Mouse (Mus musculus) forebrain, embryonic 10.5 days (tissue): Measurements from ENCODE around the gene Mybbp1a. TPM values are rescaled to one million over a fixed set of nuclear protein-coding genes. Genes with fewer than 3 reads are reported as not detected.
"Not testable (repeated sequence)": the region's sequence is repeated elsewhere in the genome, so short reads cannot be mapped to it uniquely, and the experiment has no call there.

Experiments
- DNase-seq: peaks from one replicate; pipeline ENCODE4 v3.0.0-alpha.2; 2017; ENCODE audit warnings: low spot score; ENCODE audit errors: extremely low spot score
- H3K27ac ChIP-seq: fragments of 300-500 bp; sonication (generic); 2 replicates; pipeline ENCODE4 v1.5.1; 2016; ENCODE audit warnings: mild to moderate bottlenecking
- H3K27me3 ChIP-seq: fragments of 300-500 bp; sonication (generic); 2 replicates; pipeline ENCODE4 v1.6.1; 2016; ENCODE audit warnings: mild to moderate bottlenecking; ENCODE audit not compliant: poor library complexity, severe bottlenecking
- H3K36me3 ChIP-seq: fragments of 300-500 bp; sonication (generic); replicated peaks from 2 replicates; pipeline ENCODE4 v1.6.1; 2016; ENCODE audit warnings: mild to moderate bottlenecking, moderate library complexity
- H3K4me1 ChIP-seq: fragments of 300-500 bp; sonication (generic); 2 replicates; pipeline ENCODE4 v1.6.1; 2016
- H3K4me3 ChIP-seq: fragments of 300-500 bp; sonication (generic); 2 replicates; pipeline ENCODE4 v1.5.1; 2016; ENCODE audit warnings: mild to moderate bottlenecking, moderate library complexity
- H3K9me3 ChIP-seq: fragments of 300-500 bp; sonication (generic); 2 replicates; pipeline ENCODE4 v1.6.1; 2016; ENCODE audit warnings: mild to moderate bottlenecking, moderate library complexity
- WGBS: fragments of 180-500 bp; shearing (Covaris S2); methylation state at CpG from one replicate; pipeline ENCODE4 v1.1.7; 2016; 5-methylcytosine and 5-hydroxymethylcytosine counted together
- polyA plus RNA-seq: library from polyadenylated mRNA; unstranded; fragments of >200 nt; fragmentation: Nextera tagmentation; extraction: Ambion mirVana; gene quantifications from 2 replicates; pipeline ENCODE4 v1.2.1, GENCODE M21; 2016

The Mybbp1a gene
- polyA plus RNA-seq, 1 experiment from 2014 or later, result 248 TPM

DNA sequence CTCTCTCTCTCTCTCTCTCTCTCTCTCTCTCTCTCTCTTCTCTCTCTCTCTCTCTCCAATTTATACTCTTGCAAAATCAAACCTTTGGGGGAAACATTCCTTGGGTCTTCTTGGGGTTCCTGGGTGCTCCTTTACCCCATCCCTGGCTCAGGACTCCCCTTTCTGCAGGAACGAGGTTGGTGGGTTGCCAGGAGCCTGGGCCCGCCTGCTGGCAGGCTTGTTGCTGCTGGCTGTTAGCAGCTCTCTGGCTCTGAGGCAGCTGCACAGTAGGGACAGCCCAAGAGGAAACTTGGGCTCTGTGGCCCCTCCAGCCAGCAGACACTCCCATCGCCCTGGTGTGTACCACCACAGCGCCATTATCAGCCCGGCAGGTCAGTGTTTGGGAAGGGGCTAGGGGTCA is 4.9 kb upstream of the Mybbp1a start:
- Histone ChIP-seq H3K4me1 (peaks cover 20% of the 10 kb centered on the region), H3K9me3 (no peaks in the 10 kb centered on the region), H3K27ac (no peak overlapping the region), H3K36me3 (no peaks in the 10 kb centered on the region), H3K4me3 (no peak overlapping the region), H3K27me3 (no peaks in the 10 kb centered on the region)
- 81% methylated on average over 5 of the region's 5 CpGs for WGBS
- DNase-seq, result no peak

DNA sequence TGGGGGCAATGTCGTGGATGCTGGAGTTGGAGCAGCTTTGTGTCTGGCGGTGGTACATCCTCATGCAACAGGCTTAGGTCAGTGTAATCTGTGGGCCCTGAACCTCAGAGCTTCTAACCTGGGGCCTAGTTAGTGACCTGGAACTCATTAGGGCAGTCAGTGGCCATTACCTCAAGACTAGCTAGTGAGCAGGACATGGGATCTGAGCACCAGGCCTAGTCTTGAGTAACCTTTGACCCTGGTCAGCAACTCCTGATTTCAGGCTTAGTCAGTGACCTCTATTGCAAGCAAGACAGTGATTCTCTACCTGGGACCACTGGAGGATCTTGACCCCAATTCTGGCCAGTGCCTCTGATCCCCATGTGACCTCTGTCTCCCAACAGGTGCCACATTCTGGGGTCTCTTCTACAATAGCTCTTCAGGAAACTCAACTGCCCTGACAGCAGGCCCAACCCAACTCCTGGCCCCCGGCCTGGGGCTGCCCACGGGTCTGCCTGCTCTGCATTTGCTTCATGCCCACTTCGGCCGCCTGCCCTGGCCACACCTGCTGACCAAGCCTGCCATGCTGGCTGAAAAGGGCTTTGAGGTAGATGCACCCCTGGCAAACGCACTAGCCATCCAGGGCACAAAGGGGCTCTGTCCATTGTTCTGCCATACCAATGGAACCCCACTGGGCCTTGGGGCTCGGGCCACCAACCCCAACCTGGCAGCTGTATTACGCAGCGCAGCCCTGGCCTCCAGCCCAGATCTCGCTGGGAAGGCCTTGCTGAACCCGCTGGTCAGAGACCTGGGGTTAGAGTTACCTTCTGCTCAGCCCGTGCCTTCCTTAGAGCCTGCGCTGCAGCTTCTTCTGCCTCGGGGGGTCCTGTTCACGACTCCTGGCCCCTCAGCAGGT is 4.2 kb upstream of the Mybbp1a start:
- no peak for DNase-seq
- Histone ChIP-seq H3K27me3 (no peaks in the 10 kb centered on the region), H3K4me3 (no peak overlapping the region), H3K27ac (peak overlapping the region; percentile 12; the same call in 1 of the 2 replicates), H3K36me3 (peaks cover under 1% of the 10 kb centered on the region), H3K9me3 (no peaks in the 10 kb centered on the region), H3K4me1 (peaks cover 24% of the 10 kb centered on the region)
- WGBS, result 82% methylated on average over 16 of the region's 16 CpGs

DNA sequence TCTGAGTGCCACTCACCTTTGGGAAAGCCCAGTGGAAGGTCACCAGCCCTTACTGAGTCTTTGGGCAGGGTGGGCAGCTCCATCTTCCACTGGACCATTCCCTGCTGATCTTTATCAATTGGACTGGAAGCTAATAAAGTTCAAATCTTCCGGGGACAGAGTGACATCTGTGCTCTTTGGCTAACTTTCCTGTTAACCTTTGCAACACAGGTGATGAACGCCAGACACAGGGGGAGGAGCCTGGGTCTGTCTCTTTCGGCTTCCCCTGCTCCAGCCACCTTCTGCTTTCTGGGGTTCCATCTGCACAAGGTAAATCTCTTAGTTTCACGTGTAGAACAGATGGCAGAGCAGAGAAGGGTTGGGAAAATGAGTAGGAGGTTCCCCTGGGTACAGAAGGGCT is 2.7 kb upstream of the Mybbp1a start:
- no peak for DNase-seq
- Histone ChIP-seq H3K9me3 (no peaks in the 10 kb centered on the region), H3K4me3 (no peak overlapping the region), H3K36me3 (peaks cover 15% of the 10 kb centered on the region), H3K27ac (no peak overlapping the region), H3K4me1 (peaks cover 35% of the 10 kb centered on the region), H3K27me3 (no peaks in the 10 kb centered on the region)
- 82% methylated on average over 4 of the region's 4 CpGs for WGBS

DNA sequence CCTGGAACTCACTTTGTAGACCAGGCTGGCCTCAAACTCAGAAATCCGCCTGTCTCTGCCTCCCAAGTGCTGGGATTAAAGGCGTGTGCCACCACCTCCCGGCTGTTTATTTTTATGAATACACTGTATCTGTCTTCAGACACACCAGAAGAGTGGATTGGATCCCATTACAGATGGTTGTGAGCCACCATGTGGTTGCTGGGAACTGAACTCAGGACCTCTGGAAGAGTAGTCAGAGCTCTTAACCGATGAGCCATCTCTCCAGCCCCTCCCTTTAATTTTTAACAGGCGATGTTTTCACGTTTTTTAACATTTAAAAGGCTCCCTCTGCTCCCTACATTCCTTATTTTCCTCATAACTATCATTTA is 574 bp upstream of the Mybbp1a start:
- H3K4me1 ChIP-seq, result peaks cover 28% of the 10 kb centered on the region
- H3K27me3 ChIP-seq, H3K9me3 ChIP-seq, DNase-seq: not testable (repeated sequence)
- H3K36me3 ChIP-seq, result peaks cover 36% of the 10 kb centered on the region
- H3K27ac ChIP-seq, result peak overlapping the region; percentile 94
- peak overlapping the region; percentile 96 for H3K4me3 ChIP-seq
- 47% methylated on average over 6 of the region's 6 CpGs for WGBS

GRCm38 (mm10) chr11:72446311-72447105 is 5.4 kb downstream of the Mybbp1a start:
- WGBS, result 91% methylated on average over 6 of the region's 6 CpGs
- peak; percentile 46 for DNase-seq
- Histone ChIP-seq H3K27me3 (no peaks in the 10 kb centered on the region), H3K4me1 (peaks cover 15% of the 10 kb centered on the region), H3K4me3 (no peak overlapping the region), H3K36me3 (peaks cover 96% of the 10 kb centered on the region), H3K9me3 (no peaks in the 10 kb centered on the region), H3K27ac (no peak overlapping the region)

DNA sequence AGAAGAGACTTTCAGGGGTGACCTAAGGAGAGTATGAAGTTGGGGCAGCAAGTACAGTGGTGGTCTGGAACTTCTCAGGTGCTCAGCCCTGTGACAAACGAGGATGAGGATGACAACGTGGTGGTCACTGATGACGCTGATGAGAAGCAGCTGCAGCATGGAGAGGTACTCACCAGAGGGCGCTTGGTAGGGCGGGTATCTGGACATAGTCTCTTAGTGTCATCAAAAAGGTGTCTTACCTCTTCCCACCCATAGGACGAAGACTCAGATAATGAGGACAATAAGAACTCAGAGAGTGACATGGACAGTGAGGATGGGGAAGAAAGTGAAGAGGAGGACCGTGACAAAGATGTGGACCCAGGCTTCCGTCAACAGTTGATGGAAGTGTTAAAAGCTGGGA is 6.3 kb downstream of the Mybbp1a start:
- H3K4me3 ChIP-seq, result no peak overlapping the region
- H3K27ac ChIP-seq, result no peak overlapping the region
- H3K4me1 ChIP-seq, result peaks cover 6% of the 10 kb centered on the region
- 89% methylated on average over 8 of the region's 8 CpGs for WGBS
- no peaks in the 10 kb centered on the region for H3K27me3 ChIP-seq
- H3K9me3 ChIP-seq, result no peaks in the 10 kb centered on the region
- no peak for DNase-seq
- peaks cover 100% of the 10 kb centered on the region for H3K36me3 ChIP-seq

DNA sequence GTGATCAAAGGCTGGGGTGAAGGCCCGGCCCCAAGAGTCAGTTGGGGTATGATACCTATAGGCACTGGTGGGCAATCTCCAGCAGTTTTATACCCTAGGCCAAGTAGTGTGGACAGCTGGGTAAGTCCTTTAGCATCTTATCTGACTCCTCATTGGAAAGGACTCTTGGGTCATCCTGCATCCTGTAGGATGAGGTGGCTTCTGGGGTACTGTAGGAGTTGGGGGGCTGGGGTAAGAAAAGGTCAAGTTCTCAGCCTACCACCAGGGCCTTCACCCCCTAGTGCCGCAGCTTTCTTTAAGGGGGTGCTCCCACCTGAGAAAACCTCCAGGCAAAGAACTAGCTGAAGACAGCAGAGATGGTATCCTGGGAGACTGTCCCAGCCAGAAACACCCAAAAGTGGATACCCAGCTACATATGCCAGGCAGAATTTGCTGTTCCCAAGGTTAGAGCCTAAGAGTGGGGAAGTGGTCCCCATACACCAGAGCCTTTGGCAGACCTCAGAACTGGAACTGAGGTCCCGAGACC is 11.0 kb downstream of the Mybbp1a start:
- no peak overlapping the region for H3K4me3 ChIP-seq
- no peak for DNase-seq
- WGBS, result 89% methylated on average over 3 of the region's 3 CpGs
- H3K4me1 ChIP-seq, result peaks cover 18% of the 10 kb centered on the region
- no peaks in the 10 kb centered on the region for H3K9me3 ChIP-seq
- no peak overlapping the region for H3K27ac ChIP-seq
- peaks cover 63% of the 10 kb centered on the region for H3K36me3 ChIP-seq
- H3K27me3 ChIP-seq, result no peaks in the 10 kb centered on the region

DNA sequence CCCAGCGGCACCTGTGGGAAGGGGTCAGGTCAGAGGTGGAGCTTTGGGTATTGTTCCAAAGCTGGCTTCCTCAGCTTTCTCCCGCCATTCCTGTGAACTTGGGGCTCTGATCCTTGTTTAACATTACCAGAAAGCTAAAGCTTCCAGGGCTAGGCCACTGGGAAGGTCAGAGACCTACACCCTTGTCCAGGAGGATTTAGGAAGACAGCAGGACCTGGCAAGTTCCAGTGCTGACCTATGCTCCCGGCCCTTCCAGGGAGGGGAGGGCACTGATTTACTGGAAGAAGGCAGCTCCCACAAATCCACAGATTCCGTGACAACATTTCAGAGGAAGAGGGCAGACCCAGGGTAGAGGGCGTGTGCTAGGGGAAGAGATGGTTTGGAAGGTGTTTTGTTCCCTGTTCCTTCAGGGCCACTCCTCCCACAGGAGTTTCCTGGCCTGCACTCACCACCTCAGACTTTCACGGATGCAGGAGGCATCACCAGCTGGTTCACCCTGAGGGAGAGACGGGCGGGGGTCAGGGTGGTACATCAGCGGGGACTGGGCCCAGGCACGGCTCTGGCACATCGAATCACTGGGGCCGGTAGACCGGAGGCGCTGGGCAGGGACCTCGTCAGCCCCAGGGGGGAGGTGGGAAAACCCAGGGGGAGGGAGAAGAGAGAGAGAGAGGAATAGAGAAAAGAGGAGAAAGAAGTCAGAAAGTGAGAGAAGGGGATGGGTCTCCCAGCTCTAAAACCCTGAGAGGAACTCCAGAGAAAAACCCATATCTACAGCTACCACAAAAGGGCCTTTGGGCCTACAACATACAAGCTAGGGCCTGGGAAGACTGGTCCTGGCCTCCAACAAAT is 12.2 kb downstream of the Mybbp1a start:
- H3K27ac ChIP-seq, result no peak overlapping the region
- peaks cover 23% of the 10 kb centered on the region for H3K4me1 ChIP-seq
- no peak overlapping the region for H3K4me3 ChIP-seq
- no peak for DNase-seq
- H3K36me3 ChIP-seq, result peaks cover 52% of the 10 kb centered on the region
- H3K9me3 ChIP-seq, result no peaks in the 10 kb centered on the region
- WGBS, result 62% methylated on average over 15 of the region's 15 CpGs
- no peaks in the 10 kb centered on the region for H3K27me3 ChIP-seq

GRCm38 (mm10) chr11:72455694-72456093 is 14.5 kb downstream of the Mybbp1a start:
- Histone ChIP-seq H3K27ac (peak overlapping the region; percentile 80), H3K36me3 (peaks cover 28% of the 10 kb centered on the region)
- DNase-seq, result no peak

GRCm38 (mm10) chr11:72457995-72458496 is 16.9 kb downstream of the Mybbp1a start:
- no peaks in the 10 kb centered on the region for H3K9me3 ChIP-seq
- H3K36me3 ChIP-seq, result peaks cover 5% of the 10 kb centered on the region
- DNase-seq, result no peak
- H3K27me3 ChIP-seq, result no peaks in the 10 kb centered on the region
- no peak overlapping the region for H3K4me3 ChIP-seq
- H3K4me1 ChIP-seq, result peaks cover 34% of the 10 kb centered on the region
- WGBS, result 72% methylated on average over 12 of the region's 12 CpGs
- peak overlapping the region; percentile 12; the same call in 1 of the 2 replicates for H3K27ac ChIP-seq

More at GRCm38 (mm10) chr11:72455694-72456093, 14.5 kb downstream of the Mybbp1a start:
- Histone ChIP-seq H3K4me1 (peaks cover 26% of the 10 kb centered on the region), H3K4me3 (no peak overlapping the region), H3K9me3 (no peaks in the 10 kb centered on the region), H3K27me3 (no peaks in the 10 kb centered on the region)
- WGBS, result 41% methylated on average over 5 of the region's 5 CpGs

DNA sequence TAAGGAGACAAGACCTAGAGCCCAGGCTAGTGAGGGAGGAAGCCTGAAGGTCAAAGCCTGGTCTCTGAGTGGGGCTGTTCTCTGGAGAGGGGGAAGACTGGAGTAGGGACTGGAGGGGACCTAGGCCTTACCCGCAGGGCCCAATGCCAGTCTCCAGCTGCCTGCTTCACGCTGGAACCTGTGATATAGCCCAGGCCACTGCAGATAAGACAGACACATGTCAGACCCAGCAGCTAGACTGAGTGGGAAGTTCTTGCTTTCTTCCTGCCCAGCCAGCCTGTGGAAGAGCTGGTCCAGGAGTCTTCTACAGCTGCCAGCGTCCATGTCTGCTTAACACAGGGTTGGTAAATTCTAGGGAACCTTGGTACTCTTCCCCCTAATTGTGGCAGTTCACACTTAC is 17.3 kb downstream of the Mybbp1a start:
- Histone ChIP-seq H3K4me3 (no peak overlapping the region), H3K36me3 (peaks cover under 1% of the 10 kb centered on the region; the same call in 1 of the 2 replicates), H3K9me3 (no peaks in the 10 kb centered on the region), H3K27me3 (no peaks in the 10 kb centered on the region), H3K27ac (peak overlapping the region; percentile 12; the same call in 1 of the 2 replicates), H3K4me1 (peaks cover 34% of the 10 kb centered on the region)
- no peak for DNase-seq
- 85% methylated on average over 3 of the region's 3 CpGs for WGBS

GRCm38 (mm10) chr11:72461500-72461981 is 20.4 kb downstream of the Mybbp1a start:
- H3K4me1 ChIP-seq, result peaks cover 39% of the 10 kb centered on the region
- H3K27ac ChIP-seq, result no peak overlapping the region

More at GRCm38 (mm10) chr11:72461500-72461981, 20.4 kb downstream of the Mybbp1a start:
- Histone ChIP-seq H3K4me3 (no peak overlapping the region), H3K9me3 (no peaks in the 10 kb centered on the region), H3K27me3 (no peaks in the 10 kb centered on the region), H3K36me3 (no peaks in the 10 kb centered on the region)
- WGBS, result 69% methylated on average over 5 of the region's 5 CpGs
- DNase-seq, result no peak
